ENCODE assay signal across 8 mouse cellular contexts in genomic region chr5:112280151-112280550, GRCm38 (mm10). TPM values are rescaled to one million over a fixed set of nuclear protein-coding genes. Genes with fewer than 3 reads are reported as not detected.
DNase-seq lines count a peak whose midpoint lies in the region; ATAC-seq lines count a peak whose summit lies in the region.

No protein-coding gene starts in this region.

- 0 out of 2 replicates have a peak overlapping the region, but pooled peaks have one; percentile 11 for H3K4me2 ChIP-seq in forebrain, embryonic 12.5 days
- no peak overlapping the region for H3K4me2 ChIP-seq in forebrain, embryonic 13.5 days
- H3K4me2 ChIP-seq in midbrain, embryonic 14.5 days (ENCODE audit: low read length): no peak overlapping the region
- no peak overlapping the region for H3K4me2 ChIP-seq in midbrain, embryonic 11.5 days
- no peak overlapping the region for H3K4me2 ChIP-seq in limb, embryonic 13.5 days (replicated peaks)
- no peak overlapping the region for H3K4me2 ChIP-seq in stomach, embryonic 14.5 days (replicated peaks; ENCODE audit: low read depth, low read length)

- DNase-seq in midbrain, embryonic 14.5 days: no peak
- DNase-seq in midbrain, embryonic 11.5 days (ENCODE audit: low spot score, missing footprints): no peak
- no peak for DNase-seq in natural killer cell, adult 2 months (ENCODE audit: low spot score in 2 of 2)
- DNase-seq in cerebellum, adult 9-10 months: no peak

- peaks cover 55% of the 10 kb centered on the region for H3K4me1 ChIP-seq in forebrain, embryonic 12.5 days
- H3K4me1 ChIP-seq in forebrain, embryonic 13.5 days: peaks cover 39% of the 10 kb centered on the region
- H3K4me1 ChIP-seq in midbrain, embryonic 14.5 days (ENCODE audit: control insufficient read depth, insufficient read depth, low read length): 0 out of 2 replicates have a peak, but pooled peaks cover 8% of the 10 kb centered on the region
- H3K4me1 ChIP-seq in midbrain, embryonic 11.5 days (ENCODE audit: control insufficient read depth, insufficient read depth, low read length): peaks cover 11% of the 10 kb centered on the region
- peaks cover 72% of the 10 kb centered on the region for H3K4me1 ChIP-seq in limb, embryonic 13.5 days
- peaks cover 9% of the 10 kb centered on the region; the same call in 1 of the 2 replicates for H3K4me1 ChIP-seq in stomach, embryonic 14.5 days (ENCODE audit: control insufficient read depth, insufficient read depth, low read length)

- no peaks in the 10 kb centered on the region for H3K9me3 ChIP-seq in forebrain, embryonic 12.5 days
- no peaks in the 10 kb centered on the region for H3K9me3 ChIP-seq in forebrain, embryonic 13.5 days (replicated peaks)
- H3K9me3 ChIP-seq in midbrain, embryonic 14.5 days (ENCODE audit: control insufficient read depth, low read length): no peaks in the 10 kb centered on the region
- H3K9me3 ChIP-seq in midbrain, embryonic 11.5 days (ENCODE audit: control insufficient read depth, low read length): no peaks in the 10 kb centered on the region
- no peaks in the 10 kb centered on the region for H3K9me3 ChIP-seq in limb, embryonic 13.5 days
- H3K9me3 ChIP-seq in stomach, embryonic 14.5 days (ENCODE audit: control insufficient read depth, low read depth, low read length): no peaks in the 10 kb centered on the region

- ATAC-seq in forebrain, embryonic 12.5 days (ENCODE audit: low FRiP score): no peak
- no peak for ATAC-seq in forebrain, embryonic 13.5 days
- ATAC-seq in midbrain, embryonic 14.5 days (ENCODE audit: low FRiP score, low TSS enrichment): no peak
- ATAC-seq in midbrain, embryonic 11.5 days (ENCODE audit: low FRiP score): no peak
- no peak for ATAC-seq in limb, embryonic 13.5 days (ENCODE audit: low FRiP score, low read depth)
- ATAC-seq in stomach, embryonic 14.5 days (ENCODE audit: insufficient number of reproducible peaks, insufficient read depth, low FRiP score, low read depth): no peak

- H3K27me3 ChIP-seq in forebrain, embryonic 12.5 days: no peaks in the 10 kb centered on the region
- no peaks in the 10 kb centered on the region for H3K27me3 ChIP-seq in forebrain, embryonic 13.5 days
- H3K27me3 ChIP-seq in midbrain, embryonic 14.5 days (ENCODE audit: control insufficient read depth, insufficient read depth, low read length): no peaks in the 10 kb centered on the region
- H3K27me3 ChIP-seq in midbrain, embryonic 11.5 days (ENCODE audit: control insufficient read depth, insufficient read depth, low read length): no peaks in the 10 kb centered on the region
- no peaks in the 10 kb centered on the region for H3K27me3 ChIP-seq in limb, embryonic 13.5 days
- H3K27me3 ChIP-seq in stomach, embryonic 14.5 days (ENCODE audit: control insufficient read depth, insufficient read depth, low read length): no peaks in the 10 kb centered on the region

- H3K9ac ChIP-seq in forebrain, embryonic 12.5 days: no peak overlapping the region
- no peak overlapping the region for H3K9ac ChIP-seq in forebrain, embryonic 13.5 days
- H3K9ac ChIP-seq in midbrain, embryonic 14.5 days (replicated peaks; ENCODE audit: low read length): 0 out of 2 replicates have a peak overlapping the region, but pooled peaks have one; percentile 12
- no peak overlapping the region for H3K9ac ChIP-seq in midbrain, embryonic 11.5 days (ENCODE audit: low read length)
- H3K9ac ChIP-seq in limb, embryonic 13.5 days: 0 out of 2 replicates have a peak overlapping the region, but pooled peaks have one; percentile 2
- no peak overlapping the region for H3K9ac ChIP-seq in stomach, embryonic 14.5 days (replicated peaks; ENCODE audit: low read depth, low read length)

- H3K36me3 ChIP-seq in forebrain, embryonic 12.5 days (replicated peaks): no peaks in the 10 kb centered on the region
- no peaks in the 10 kb centered on the region for H3K36me3 ChIP-seq in forebrain, embryonic 13.5 days (ENCODE audit: poor library complexity, severe bottlenecking)
- H3K36me3 ChIP-seq in midbrain, embryonic 14.5 days (ENCODE audit: control insufficient read depth, insufficient read depth, low read length): no peaks in the 10 kb centered on the region
- no peaks in the 10 kb centered on the region for H3K36me3 ChIP-seq in midbrain, embryonic 11.5 days (ENCODE audit: control insufficient read depth, insufficient read depth, low read length)
- H3K36me3 ChIP-seq in limb, embryonic 13.5 days: no peaks in the 10 kb centered on the region
- H3K36me3 ChIP-seq in stomach, embryonic 14.5 days (ENCODE audit: control insufficient read depth, insufficient read depth, low read length): no peaks in the 10 kb centered on the region

- no peak overlapping the region for H3K27ac ChIP-seq in forebrain, embryonic 12.5 days
- no peak overlapping the region for H3K27ac ChIP-seq in forebrain, embryonic 13.5 days
- H3K27ac ChIP-seq in midbrain, embryonic 14.5 days (replicated peaks; ENCODE audit: low read depth, low read length): no peak overlapping the region
- no peak overlapping the region for H3K27ac ChIP-seq in midbrain, embryonic 11.5 days (ENCODE audit: low read depth, low read length)
- H3K27ac ChIP-seq in limb, embryonic 13.5 days: no peak overlapping the region
- H3K27ac ChIP-seq in stomach, embryonic 14.5 days (ENCODE audit: low read length): 0 out of 2 replicates have a peak overlapping the region, but pooled peaks have one; percentile 7

- H3K4me3 ChIP-seq in forebrain, embryonic 12.5 days (replicated peaks): no peak overlapping the region
- no peak overlapping the region for H3K4me3 ChIP-seq in forebrain, embryonic 13.5 days
- no peak overlapping the region for H3K4me3 ChIP-seq in midbrain, embryonic 14.5 days (replicated peaks; ENCODE audit: low read depth, low read length)
- H3K4me3 ChIP-seq in midbrain, embryonic 11.5 days (ENCODE audit: low read depth, low read length): no peak overlapping the region
- H3K4me3 ChIP-seq in limb, embryonic 13.5 days: no peak overlapping the region
- H3K4me3 ChIP-seq in stomach, embryonic 14.5 days (ENCODE audit: low read depth, low read length): no peak overlapping the region

- WGBS in forebrain, embryonic 12.5 days: 84% methylated on average over 7 of the region's 7 CpGs
- WGBS in forebrain, embryonic 13.5 days: 90% methylated on average over 7 of the region's 7 CpGs
- WGBS in midbrain, embryonic 14.5 days: 85% methylated on average over 7 of the region's 7 CpGs
- WGBS in midbrain, embryonic 11.5 days: 83% methylated on average over 7 of the region's 7 CpGs
- WGBS in limb, embryonic 13.5 days: 84% methylated on average over 7 of the region's 7 CpGs
- 85% methylated on average over 7 of the region's 7 CpGs for WGBS in stomach, embryonic 14.5 days

RNA-seq across cellular contexts. Expression of gene Tpst2, which starts 3.7 kb away (rescaled TPM):
- polyA plus RNA-seq in forebrain, embryonic 12.5 days (2016; fragmentation: Nextera tagmentation; extraction: Ambion mirVana): 27.1 and 28.6 TPM in 2 replicates
- 28.4 and 29.8 TPM in 2 replicates for polyA plus RNA-seq in forebrain, embryonic 13.5 days (2015; fragmentation: Nextera tagmentation; extraction: Ambion mirVana)
- polyA plus RNA-seq in midbrain, embryonic 14.5 days (2014; fragmentation: Nextera tagmentation; extraction: Ambion mirVana): 24.7 and 26.4 TPM in 2 replicates
- polyA plus RNA-seq in midbrain, embryonic 11.5 days (2014; fragmentation: Nextera tagmentation; extraction: Ambion mirVana): 29.3 and 33.5 TPM in 2 replicates
- 42.3 and 42.5 TPM in 2 replicates for polyA plus RNA-seq in limb, embryonic 13.5 days (2015; fragmentation: Nextera tagmentation; extraction: Ambion mirVana)
- polyA plus RNA-seq in stomach, embryonic 14.5 days (2014; fragmentation: Nextera tagmentation; extraction: Ambion mirVana): 35.3 and 38.4 TPM in 2 replicates

RNA-seq across cellular contexts. Expression of gene Crybb1, which starts 24.5 kb away (rescaled TPM):
- polyA plus RNA-seq in forebrain, embryonic 12.5 days (2016; fragmentation: Nextera tagmentation; extraction: Ambion mirVana): 1.2 and 1.3 TPM in 2 replicates
- polyA plus RNA-seq in forebrain, embryonic 13.5 days (2015; fragmentation: Nextera tagmentation; extraction: Ambion mirVana): 2.1 TPM in 2 replicates
- 1.9 and 3.8 TPM in 2 replicates for polyA plus RNA-seq in midbrain, embryonic 14.5 days (2014; fragmentation: Nextera tagmentation; extraction: Ambion mirVana)
- 0.29 and 0.84 TPM in 2 replicates for polyA plus RNA-seq in midbrain, embryonic 11.5 days (2014; fragmentation: Nextera tagmentation; extraction: Ambion mirVana)
- 0.96 and 1.5 TPM in 2 replicates for polyA plus RNA-seq in limb, embryonic 13.5 days (2015; fragmentation: Nextera tagmentation; extraction: Ambion mirVana)
- 2.2 and 3.1 TPM in 2 replicates for polyA plus RNA-seq in stomach, embryonic 14.5 days (2014; fragmentation: Nextera tagmentation; extraction: Ambion mirVana)

RNA-seq across cellular contexts. Expression of gene Cryba4, which starts 27.8 kb away (rescaled TPM):
- 1.2 and 1.4 TPM in 2 replicates for polyA plus RNA-seq in forebrain, embryonic 12.5 days (2016; fragmentation: Nextera tagmentation; extraction: Ambion mirVana)
- polyA plus RNA-seq in forebrain, embryonic 13.5 days (2015; fragmentation: Nextera tagmentation; extraction: Ambion mirVana): 0.42 and 1.6 TPM in 2 replicates
- polyA plus RNA-seq in midbrain, embryonic 14.5 days (2014; fragmentation: Nextera tagmentation; extraction: Ambion mirVana): 0.93 and 1.2 TPM in 2 replicates
- 0.52 and 2.0 TPM in 2 replicates for polyA plus RNA-seq in midbrain, embryonic 11.5 days (2014; fragmentation: Nextera tagmentation; extraction: Ambion mirVana)
- 0.98 and 1.1 TPM in 2 replicates for polyA plus RNA-seq in limb, embryonic 13.5 days (2015; fragmentation: Nextera tagmentation; extraction: Ambion mirVana)
- polyA plus RNA-seq in stomach, embryonic 14.5 days (2014; fragmentation: Nextera tagmentation; extraction: Ambion mirVana): 2.6 and 2.7 TPM in 2 replicates

RNA-seq across cellular contexts. Expression of gene Tfip11, which starts 46.0 kb away (rescaled TPM):
- polyA plus RNA-seq in forebrain, embryonic 12.5 days (2016; fragmentation: Nextera tagmentation; extraction: Ambion mirVana): 38.1 and 39.5 TPM in 2 replicates
- 29.9 and 35.7 TPM in 2 replicates for polyA plus RNA-seq in forebrain, embryonic 13.5 days (2015; fragmentation: Nextera tagmentation; extraction: Ambion mirVana)
- 29.1 and 29.9 TPM in 2 replicates for polyA plus RNA-seq in midbrain, embryonic 14.5 days (2014; fragmentation: Nextera tagmentation; extraction: Ambion mirVana)
- 22.1 and 25.8 TPM in 2 replicates for polyA plus RNA-seq in midbrain, embryonic 11.5 days (2014; fragmentation: Nextera tagmentation; extraction: Ambion mirVana)
- polyA plus RNA-seq in limb, embryonic 13.5 days (2015; fragmentation: Nextera tagmentation; extraction: Ambion mirVana): 32.6 and 34.8 TPM in 2 replicates
- 16.6 and 21.5 TPM in 2 replicates for polyA plus RNA-seq in stomach, embryonic 14.5 days (2014; fragmentation: Nextera tagmentation; extraction: Ambion mirVana)

Comparison
In these comparisons a context has a peak if more than half of its experiments do, and no peak if none do; other contexts are left out.
1. H3K9ac ChIP-seq: peak in midbrain, embryonic 14.5 days (single experiment) and limb, embryonic 13.5 days (single experiment); none in forebrain, embryonic 12.5 days (single experiment), forebrain, embryonic 13.5 days (single experiment), midbrain, embryonic 11.5 days (single experiment) and stomach, embryonic 14.5 days (single experiment).